Mouse (Mus musculus) forebrain, embryonic 16.5 days (tissue): ENCODE measurements around the gene Sox6. TPM values are rescaled to one million over a fixed set of nuclear protein-coding genes. Genes with fewer than 3 reads are reported as not detected.

Source experiments
- ATAC-seq: fragments of 200-750 bp; cut with Nextera tagmentation; 2 replicates; pipeline ENCODE4 v1.8.0; 2017; ENCODE audit warnings: mild to moderate bottlenecking, moderate library complexity
- H3K27ac ChIP-seq: fragments of 300-500 bp; sonication (generic); 2 replicates; pipeline ENCODE4 v1.5.1; 2014; ENCODE audit warnings: low read length, control low read depth
- H3K27me3 ChIP-seq: fragments of 300-500 bp; sonication (generic); replicated peaks from 2 replicates; pipeline ENCODE4 v1.6.1; 2014; ENCODE audit warnings: low read length; ENCODE audit not compliant: control insufficient read depth, insufficient read depth
- H3K36me3 ChIP-seq: fragments of 300-500 bp; sonication (generic); 2 replicates; pipeline ENCODE4 v1.6.1; 2014; ENCODE audit not compliant: control insufficient read depth, insufficient read depth
- H3K4me1 ChIP-seq: fragments of 300-500 bp; sonication (generic); replicated peaks from 2 replicates; pipeline ENCODE4 v1.6.1; 2014; ENCODE audit warnings: low read length; ENCODE audit not compliant: control insufficient read depth, insufficient read depth
- H3K4me2 ChIP-seq: fragments of 300-500 bp; sonication (generic); 2 replicates; pipeline ENCODE4 v1.6.1; 2014; ENCODE audit warnings: mild to moderate bottlenecking, low read length, control low read depth
- H3K4me3 ChIP-seq: fragments of 300-500 bp; sonication (generic); replicated peaks from 2 replicates; pipeline ENCODE4 v1.5.1; 2014; ENCODE audit warnings: mild to moderate bottlenecking, low read length, control low read depth
- H3K9ac ChIP-seq: fragments of 300-500 bp; sonication (generic); replicated peaks from 2 replicates; pipeline ENCODE4 v1.6.1; 2014; ENCODE audit warnings: low read depth, low read length, control low read depth
- H3K9me3 ChIP-seq: fragments of 300-500 bp; sonication (generic); 2 replicates; pipeline ENCODE4 v1.6.1; 2016; ENCODE audit warnings: low read length; ENCODE audit not compliant: control insufficient read depth
- WGBS: fragments of 180-500 bp; shearing (Covaris S2); extraction: QIAGEN DNeasy Blood & Tissue Kit; methylation state at CpG from one replicate; pipeline ENCODE4 v1.1.7; 2014; 5-methylcytosine and 5-hydroxymethylcytosine counted together
- polyA plus RNA-seq: library from polyadenylated mRNA; unstranded; fragments of >200 nt; fragmentation: Nextera tagmentation; extraction: Ambion mirVana; gene quantifications from 2 replicates; pipeline ENCODE4 v1.2.1, GENCODE M21; 2015

The Sox6 gene
- polyA plus RNA-seq, 1 experiment from 2014 or later: 96.5 TPM

DNA sequence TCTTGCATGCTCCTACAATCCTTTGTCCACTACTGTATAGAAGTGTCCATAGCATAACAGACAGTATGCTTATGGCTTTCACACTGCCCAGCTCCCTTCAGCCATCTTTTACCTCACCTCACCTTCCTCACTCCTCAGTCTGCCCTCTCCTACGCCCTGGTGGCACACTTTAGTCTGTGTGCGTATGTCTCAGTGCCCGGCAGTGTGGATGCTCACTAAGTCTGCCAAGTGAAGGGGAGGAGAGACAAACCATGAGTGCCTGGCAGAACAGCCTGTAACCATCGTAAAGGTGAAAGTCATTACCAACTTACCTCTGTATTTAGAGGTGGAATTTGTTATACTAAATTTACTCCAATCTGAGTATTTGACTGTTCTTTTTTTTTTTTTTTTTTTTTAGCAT lies 35.9 kb downstream of the Sox6 start:
- Histone ChIP-seq H3K36me3 (no peaks in the 10 kb centered on the region), H3K9ac (no peak overlapping the region), H3K4me1 (no peaks in the 10 kb centered on the region), H3K27me3 (no peaks in the 10 kb centered on the region), H3K4me2 (no peak overlapping the region), H3K9me3 (no peaks in the 10 kb centered on the region), H3K4me3 (no peak overlapping the region), H3K27ac (no peak overlapping the region)
- no peak for ATAC-seq
- WGBS: 84% methylated on average over 4 of the region's 4 CpGs

DNA sequence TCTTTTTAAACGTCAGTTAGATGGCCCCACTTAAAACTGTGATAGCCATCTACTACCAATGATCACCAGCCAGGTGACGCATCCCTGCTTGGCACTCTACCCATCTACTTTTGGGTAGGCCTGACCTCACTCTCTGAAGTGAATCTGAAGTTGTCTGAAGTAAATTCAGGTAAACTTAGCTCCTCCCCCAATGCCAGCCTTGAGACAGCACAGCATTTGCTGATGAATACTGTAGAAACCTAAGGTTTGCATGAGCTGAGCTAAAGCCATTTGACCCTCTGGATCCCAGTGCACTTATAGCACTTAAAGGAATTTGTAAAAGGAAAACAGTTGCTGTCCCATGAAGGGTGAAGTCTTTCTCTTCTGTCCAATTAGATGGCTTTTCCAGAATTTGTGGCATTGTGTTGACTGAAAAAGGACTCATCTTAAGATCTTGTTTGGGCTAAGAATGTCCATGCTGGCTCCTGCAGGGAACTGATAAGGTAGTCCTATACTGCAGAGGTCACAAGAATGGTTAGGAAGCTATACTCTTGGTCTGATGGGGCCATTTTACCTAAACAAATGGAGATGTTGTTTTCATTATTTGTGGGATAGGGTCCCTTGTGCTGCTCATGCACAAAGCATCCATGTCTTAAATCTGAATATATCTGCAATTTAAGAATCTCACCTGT lies 50.4 kb downstream of the Sox6 start:
- Histone ChIP-seq H3K4me1 (0 out of 2 replicates have a peak, but pooled peaks cover 2% of the 10 kb centered on the region), H3K9me3 (no peaks in the 10 kb centered on the region), H3K4me3 (no peak overlapping the region), H3K36me3 (no peaks in the 10 kb centered on the region), H3K27me3 (no peaks in the 10 kb centered on the region), H3K9ac (no peak overlapping the region), H3K4me2 (no peak overlapping the region), H3K27ac (no peak overlapping the region)
- ATAC-seq: no peak
- 88% methylated on average over 2 of the region's 2 CpGs for WGBS

DNA sequence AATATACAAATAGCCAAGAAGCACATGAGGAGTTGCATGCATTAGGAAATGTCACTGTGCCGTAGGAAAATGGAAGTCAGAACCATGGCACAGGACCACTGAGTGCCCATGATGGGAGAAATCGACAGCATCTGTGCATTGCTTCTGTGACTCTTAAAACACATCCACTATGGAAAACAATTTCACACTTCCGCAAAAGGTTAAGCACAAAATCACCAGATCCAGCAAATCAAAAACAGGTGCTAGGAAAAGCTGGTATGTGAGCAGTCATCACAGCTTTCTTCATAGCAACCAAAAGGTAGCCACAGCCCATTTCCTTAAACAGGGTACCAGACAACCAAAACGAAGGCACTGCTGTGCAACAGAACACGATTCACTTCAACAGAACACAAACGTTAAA lies 52.9 kb downstream of the Sox6 start:
- ATAC-seq: no peak
- no peaks in the 10 kb centered on the region for H3K9me3 ChIP-seq
- no peak overlapping the region for H3K4me2 ChIP-seq
- no peak overlapping the region for H3K9ac ChIP-seq
- WGBS: 78% methylated on average over 6 of the region's 6 CpGs
- no peak overlapping the region for H3K27ac ChIP-seq
- H3K4me3 ChIP-seq: no peak overlapping the region
- no peaks in the 10 kb centered on the region for H3K27me3 ChIP-seq
- no peaks in the 10 kb centered on the region for H3K4me1 ChIP-seq
- no peaks in the 10 kb centered on the region for H3K36me3 ChIP-seq

DNA sequence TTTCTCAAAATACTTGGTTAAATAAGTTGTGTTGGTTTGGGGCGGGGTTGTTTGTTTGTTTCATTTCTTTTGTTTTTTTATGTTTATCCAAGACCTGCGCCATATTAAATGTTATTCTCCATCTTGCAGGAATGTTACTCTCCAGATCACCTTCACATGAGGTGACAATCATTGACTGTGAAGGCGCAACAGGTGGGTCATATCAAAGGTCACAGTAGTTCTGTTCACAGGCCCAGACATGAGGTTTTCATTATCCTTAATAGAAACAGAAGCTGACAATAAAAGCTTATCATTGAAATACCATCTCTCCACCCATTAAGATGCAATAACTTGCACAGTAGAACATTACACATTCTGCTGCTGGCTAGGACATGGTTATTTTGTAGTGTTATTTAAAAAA lies 54.5 kb downstream of the Sox6 start:
- H3K4me2 ChIP-seq: no peak overlapping the region
- 96% methylated on average over 3 of the region's 3 CpGs for WGBS
- no peak overlapping the region for H3K9ac ChIP-seq
- no peak for ATAC-seq
- no peaks in the 10 kb centered on the region for H3K4me1 ChIP-seq
- H3K9me3 ChIP-seq: no peaks in the 10 kb centered on the region
- no peak overlapping the region for H3K27ac ChIP-seq
- no peak overlapping the region for H3K4me3 ChIP-seq
- H3K27me3 ChIP-seq: no peaks in the 10 kb centered on the region
- H3K36me3 ChIP-seq: no peaks in the 10 kb centered on the region

DNA sequence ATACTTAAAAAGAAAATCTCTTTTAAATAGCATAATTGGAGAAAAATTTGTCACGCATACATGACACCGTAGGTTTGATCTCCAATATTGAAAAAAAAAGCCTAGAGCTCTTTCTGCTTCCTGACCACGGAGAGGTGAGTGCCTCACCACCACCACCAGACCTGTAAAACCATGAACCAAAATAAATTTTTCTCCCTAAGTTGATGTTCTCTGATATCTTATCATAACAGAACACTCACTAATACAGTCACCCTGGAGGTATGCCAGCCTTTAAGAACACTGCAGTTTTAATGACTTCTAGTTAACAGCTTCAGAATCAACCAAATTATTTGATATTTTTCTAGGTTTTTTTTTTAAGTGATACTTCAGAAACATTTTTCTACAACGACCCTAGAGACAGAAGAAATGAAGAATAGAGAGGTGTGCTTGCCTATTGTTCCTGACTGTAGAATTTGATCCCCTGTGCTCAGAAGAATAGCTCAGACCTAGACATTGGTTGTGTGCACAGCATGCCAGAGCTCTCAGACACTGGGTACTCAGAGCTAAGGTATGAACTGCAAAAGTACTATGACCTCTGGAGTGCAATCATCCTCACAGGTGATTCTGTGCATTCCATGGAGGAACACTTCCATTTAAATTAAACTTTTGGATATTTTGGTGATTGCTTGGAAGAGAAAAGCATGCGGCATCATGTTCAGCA lies 58.6 kb downstream of the Sox6 start:
- H3K9ac ChIP-seq: no peak overlapping the region
- no peaks in the 10 kb centered on the region for H3K27me3 ChIP-seq
- no peaks in the 10 kb centered on the region for H3K36me3 ChIP-seq
- H3K9me3 ChIP-seq: no peaks in the 10 kb centered on the region
- WGBS: 88% methylated on average over 5 of the region's 5 CpGs
- H3K27ac ChIP-seq: no peak overlapping the region
- H3K4me1 ChIP-seq: no peaks in the 10 kb centered on the region
- H3K4me3 ChIP-seq: no peak overlapping the region
- ATAC-seq: no peak
- no peak overlapping the region for H3K4me2 ChIP-seq

DNA sequence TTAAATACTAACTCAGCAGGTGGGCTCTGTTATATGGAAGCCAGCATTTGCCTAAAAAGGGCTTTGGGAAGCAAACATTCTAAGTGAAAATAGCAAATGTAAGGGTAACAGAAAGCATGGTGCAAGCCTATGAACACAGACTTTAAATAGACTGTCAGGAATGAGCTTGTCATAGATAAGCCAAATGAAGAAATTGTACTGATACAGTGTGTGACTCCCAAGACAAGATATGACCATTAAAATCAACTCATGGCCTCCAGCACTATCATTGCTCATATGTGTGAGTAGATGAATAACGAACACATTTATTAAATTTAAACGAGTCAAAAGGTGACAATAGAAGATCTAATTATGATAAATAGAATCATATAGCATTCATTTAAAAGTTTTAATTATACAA lies 64.1 kb downstream of the Sox6 start:
- H3K27ac ChIP-seq: no peak overlapping the region
- no peaks in the 10 kb centered on the region for H3K36me3 ChIP-seq
- no peak overlapping the region for H3K4me2 ChIP-seq
- H3K27me3 ChIP-seq: peaks cover 4% of the 10 kb centered on the region; the same call in 1 of the 2 replicates
- ATAC-seq: no peak
- WGBS: 89% methylated on average over 2 of the region's 2 CpGs
- H3K9ac ChIP-seq: no peak overlapping the region
- H3K4me1 ChIP-seq: no peaks in the 10 kb centered on the region
- H3K9me3 ChIP-seq: no peaks in the 10 kb centered on the region
- no peak overlapping the region for H3K4me3 ChIP-seq

DNA sequence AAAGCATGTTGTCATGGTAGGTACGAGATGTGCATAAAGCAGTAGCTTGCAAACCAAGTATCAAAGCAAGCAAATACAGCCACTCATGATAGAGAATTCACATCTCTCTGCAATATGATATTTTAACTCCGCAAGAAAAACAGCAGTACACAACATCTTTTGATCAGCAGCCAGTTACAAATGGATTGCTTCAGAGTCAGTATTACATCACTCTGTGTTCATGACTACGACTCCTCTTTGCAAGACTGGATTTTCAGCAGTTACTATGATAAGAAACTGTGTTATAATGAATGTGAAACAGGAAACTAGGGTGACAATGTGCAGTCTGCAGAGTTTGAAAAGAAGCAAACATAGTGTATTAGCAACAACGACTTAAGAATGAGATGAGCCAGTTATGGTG lies 71.4 kb downstream of the Sox6 start:
- Histone ChIP-seq H3K36me3 (no peaks in the 10 kb centered on the region), H3K9ac (no peak overlapping the region), H3K27me3 (peaks cover 6% of the 10 kb centered on the region; the same call in 1 of the 2 replicates), H3K4me3 (no peak overlapping the region), H3K4me2 (no peak overlapping the region), H3K27ac (no peak overlapping the region), H3K9me3 (no peaks in the 10 kb centered on the region), H3K4me1 (peaks cover 13% of the 10 kb centered on the region)
- no peak for ATAC-seq
- 79% methylated on average over 4 of the region's 4 CpGs for WGBS

DNA sequence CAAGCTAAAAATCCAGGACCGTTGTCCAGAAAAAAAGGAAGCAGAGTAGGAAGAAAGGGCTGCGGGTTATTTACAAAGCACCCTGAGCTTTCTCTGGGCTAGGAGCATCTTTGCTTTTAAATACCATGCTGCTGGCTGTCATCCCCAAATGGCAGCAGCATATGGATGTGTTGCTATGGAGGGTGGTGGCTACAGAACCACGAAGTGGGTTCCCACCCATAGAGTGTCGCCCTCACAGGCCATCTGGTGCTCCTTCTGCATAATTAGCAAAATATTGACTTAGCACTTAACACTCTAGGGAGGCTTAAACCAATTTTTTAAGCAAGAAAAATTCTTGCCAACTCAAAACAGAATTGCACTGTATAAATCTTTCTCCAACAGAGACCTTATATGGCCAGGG lies 72.4 kb downstream of the Sox6 start:
- Histone ChIP-seq H3K4me2 (no peak overlapping the region), H3K9me3 (no peaks in the 10 kb centered on the region), H3K36me3 (no peaks in the 10 kb centered on the region), H3K9ac (no peak overlapping the region), H3K27ac (no peak overlapping the region), H3K27me3 (peaks cover 6% of the 10 kb centered on the region; the same call in 1 of the 2 replicates), H3K4me3 (no peak overlapping the region), H3K4me1 (peaks cover 13% of the 10 kb centered on the region)
- ATAC-seq: peak; percentile 93
- 31% methylated on average over 4 of the region's 4 CpGs for WGBS

DNA sequence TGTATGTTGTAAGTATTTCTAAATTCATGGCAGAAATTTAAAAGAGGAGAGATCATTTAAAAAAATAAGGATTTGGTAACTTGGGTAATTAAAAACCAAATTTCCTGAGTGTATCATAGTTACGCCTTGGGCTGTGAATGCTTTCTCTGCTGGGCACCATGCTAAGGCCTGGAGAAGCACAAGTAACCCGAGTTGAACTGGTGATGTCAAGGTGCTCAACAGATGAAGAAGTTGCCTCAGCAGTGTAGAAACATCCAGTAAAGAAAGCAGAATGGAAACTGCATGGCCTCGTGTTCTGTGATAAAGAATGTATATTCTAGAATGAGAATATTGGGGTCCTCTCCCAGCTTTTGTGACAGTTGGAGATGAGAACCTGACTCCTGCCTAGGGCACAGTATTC lies 85.5 kb downstream of the Sox6 start:
- H3K4me3 ChIP-seq: no peak overlapping the region
- H3K9me3 ChIP-seq: no peaks in the 10 kb centered on the region
- no peaks in the 10 kb centered on the region for H3K36me3 ChIP-seq
- ATAC-seq: no peak
- no peak overlapping the region for H3K27ac ChIP-seq
- H3K4me2 ChIP-seq: no peak overlapping the region
- H3K4me1 ChIP-seq: no peaks in the 10 kb centered on the region
- WGBS: 85% methylated on average over 3 of the region's 3 CpGs
- no peaks in the 10 kb centered on the region for H3K27me3 ChIP-seq
- no peak overlapping the region for H3K9ac ChIP-seq
